Mouse (Mus musculus): ENCODE measurements around the gene Smim24. TPM values are rescaled to one million over a fixed set of nuclear protein-coding genes. Genes with fewer than 3 reads are reported as not detected.

Smim24 gene
- total and polyA plus RNA-seq, 2 experiments from 2014 or later: 3.3 to 6.6 TPM

GRCm38 (mm10) chr10:81415146-81415545 is 22.3 kb downstream of the Smim24 start:
- H3K4me3 ChIP-seq (ENCODE audit: low read depth, low read length): no peak overlapping the region
- peaks cover 88% of the 10 kb centered on the region for H3K4me1 ChIP-seq (ENCODE audit: control insufficient read depth, insufficient read depth)
- no peak for DNase-seq (ENCODE audit: low spot score)
- TF ChIP-seq EP300 (IDR thresholded peaks at IDR 0.05; ENCODE audit: low read depth): no peak
- TF ChIP-seq CTCF (IDR thresholded peaks at IDR 0.05; ENCODE audit: low read depth): no peak
- H3K9ac ChIP-seq (replicated peaks; ENCODE audit: low read depth, low read length): no peak overlapping the region
- no peaks in the 10 kb centered on the region for H3K27me3 ChIP-seq (ENCODE audit: control insufficient read depth, insufficient read depth, low read length)
- H3K4me2 ChIP-seq (ENCODE audit: low read depth, low read length): no peak overlapping the region
- peaks cover 9% of the 10 kb centered on the region for H3K36me3 ChIP-seq (replicated peaks; ENCODE audit: control insufficient read depth, insufficient read depth, low read length)
- peak overlapping the region; percentile 97 for H3K27ac ChIP-seq (ENCODE audit: low read depth)
- 74% methylated on average over 5 of the region's 5 CpGs for WGBS
- H3K9me3 ChIP-seq (replicated peaks; ENCODE audit: control insufficient read depth, low read length): no peaks in the 10 kb centered on the region
- no peak for ATAC-seq (ENCODE audit: insufficient read depth, low read depth)

DNA sequence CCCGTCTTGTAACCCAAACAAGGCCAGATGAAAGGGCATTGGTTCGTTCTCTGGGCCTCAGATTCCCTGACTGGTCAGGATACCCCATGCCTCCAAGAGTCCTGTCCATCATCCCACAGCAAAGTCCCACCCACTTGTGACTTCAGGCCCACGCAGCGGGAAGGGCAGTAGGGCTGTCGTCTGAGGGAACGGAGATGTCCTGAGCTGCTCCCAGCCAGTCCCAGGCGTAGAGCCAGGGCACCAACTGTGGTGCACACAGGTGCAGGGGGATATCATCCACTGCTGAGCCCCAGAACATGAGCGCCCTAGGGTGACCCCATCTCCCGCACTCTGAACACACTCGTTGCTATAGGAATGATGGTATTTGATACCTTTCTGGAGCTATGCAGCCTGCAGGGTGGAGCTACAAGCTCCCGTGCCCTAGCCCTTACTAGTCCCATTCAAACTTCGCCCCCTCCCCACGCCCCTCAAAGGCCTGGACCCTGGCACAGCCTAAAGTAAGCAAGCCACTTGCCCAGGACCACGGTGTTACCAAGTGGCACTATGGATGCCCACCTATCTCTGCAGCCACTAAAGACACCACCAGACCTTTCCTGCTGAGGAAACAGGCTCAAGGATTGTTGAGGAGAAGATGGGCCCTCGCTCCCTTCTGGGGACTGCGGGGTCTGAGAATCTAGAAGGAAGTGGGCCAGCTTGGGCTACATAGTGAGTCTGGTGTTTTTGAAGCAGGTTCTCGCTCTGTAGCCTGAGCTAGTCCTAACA is 22.9 kb downstream of the Smim24 start:
- Histone ChIP-seq H3K36me3 (replicated peaks; ENCODE audit: control insufficient read depth, insufficient read depth, low read length) (peaks cover 15% of the 10 kb centered on the region), H3K4me1 (ENCODE audit: control insufficient read depth, insufficient read depth) (peaks cover 83% of the 10 kb centered on the region), H3K9ac (replicated peaks; ENCODE audit: low read depth, low read length) (no peak overlapping the region), H3K4me2 (ENCODE audit: low read depth, low read length) (no peak overlapping the region), H3K4me3 (ENCODE audit: low read depth, low read length) (no peak overlapping the region), H3K9me3 (replicated peaks; ENCODE audit: control insufficient read depth, low read length) (no peaks in the 10 kb centered on the region), H3K27me3 (ENCODE audit: control insufficient read depth, insufficient read depth, low read length) (no peaks in the 10 kb centered on the region), H3K27ac (ENCODE audit: low read depth) (peak overlapping the region; percentile 97)
- 71% methylated on average over 17 of the region's 17 CpGs for WGBS
- DNase-seq (ENCODE audit: low spot score) (no peak), ATAC-seq (ENCODE audit: insufficient read depth, low read depth) (no peak)
- TF ChIP-seq CTCF (IDR thresholded peaks at IDR 0.05; ENCODE audit: low read depth) (no peak), EP300 (IDR thresholded peaks at IDR 0.05; ENCODE audit: low read depth) (no peak)

GRCm38 (mm10) chr10:81416581-81417226 is 23.9 kb downstream of the Smim24 start:
- 11% methylated on average over 16 of the region's 26 CpGs for WGBS
- Histone ChIP-seq H3K27me3 (ENCODE audit: control insufficient read depth, insufficient read depth, low read length) (no peaks in the 10 kb centered on the region), H3K4me2 (ENCODE audit: low read depth, low read length) (peak overlapping the region; percentile 54), H3K4me1 (ENCODE audit: control insufficient read depth, insufficient read depth) (peaks cover 77% of the 10 kb centered on the region), H3K27ac (ENCODE audit: low read depth) (peak overlapping the region; percentile 43), H3K9me3 (replicated peaks; ENCODE audit: control insufficient read depth, low read length) (no peaks in the 10 kb centered on the region), H3K36me3 (replicated peaks; ENCODE audit: control insufficient read depth, insufficient read depth, low read length) (peaks cover 17% of the 10 kb centered on the region), H3K4me3 (ENCODE audit: low read depth, low read length) (peak overlapping the region; percentile 10), H3K9ac (replicated peaks; ENCODE audit: low read depth, low read length) (no peak overlapping the region)
- DNase-seq (ENCODE audit: low spot score) (peak; percentile 71), ATAC-seq (ENCODE audit: insufficient read depth, low read depth) (peak; percentile 33)
- TF ChIP-seq CTCF (IDR thresholded peaks at IDR 0.05; ENCODE audit: low read depth) (peak; percentile 47), EP300 (IDR thresholded peaks at IDR 0.05; ENCODE audit: low read depth) (0 out of 2 replicates have a peak, but pooled peaks have one; percentile 60)

DNA sequence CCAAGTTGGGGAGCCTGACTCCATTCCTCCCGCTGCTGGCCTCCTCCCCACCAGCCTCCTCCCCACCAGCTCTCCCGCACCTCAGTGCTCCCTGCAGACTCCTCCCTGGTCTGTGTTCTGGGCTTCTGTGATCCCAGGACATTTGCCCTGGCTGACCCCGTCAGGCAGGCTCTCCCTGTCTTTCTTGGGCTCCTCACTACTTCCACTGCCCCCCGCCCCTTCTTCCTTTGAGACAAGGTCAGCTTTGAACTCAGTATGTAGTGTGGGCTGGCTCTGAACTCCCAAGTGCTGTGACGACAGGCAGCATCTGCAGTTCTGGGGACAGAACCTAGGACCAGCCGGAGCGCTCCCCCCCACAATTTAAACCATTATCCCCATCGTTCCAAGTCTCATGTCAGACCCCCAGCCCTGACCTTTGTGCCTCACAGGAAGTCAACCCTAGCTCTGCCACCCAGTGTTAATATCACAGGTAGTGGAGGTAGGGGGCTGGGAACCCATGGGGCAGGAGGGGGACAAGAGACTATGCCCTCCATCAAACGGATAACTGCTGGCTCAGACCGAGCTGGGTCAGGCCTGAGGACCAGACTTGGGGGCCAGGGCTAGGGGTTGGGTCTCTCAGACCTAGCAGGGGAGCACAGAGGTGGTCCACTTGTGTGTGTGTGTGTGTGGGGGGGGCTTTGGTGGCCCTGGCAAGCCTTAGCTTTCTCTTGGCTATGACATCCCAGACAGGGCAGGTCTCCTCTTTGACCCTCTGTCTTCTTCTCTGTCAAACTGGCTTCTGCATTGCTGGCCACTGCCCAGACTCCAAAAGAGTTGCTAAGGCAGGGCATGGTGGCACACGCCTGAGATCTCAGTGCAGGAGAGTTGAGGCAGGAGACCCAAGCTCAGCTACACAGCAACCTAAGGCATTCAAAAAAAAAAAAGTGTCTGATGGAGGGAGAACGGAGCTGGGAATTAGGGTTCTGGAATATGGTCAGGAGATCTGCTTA is 24.7 kb downstream of the Smim24 start:
- H3K4me2 ChIP-seq (ENCODE audit: low read depth, low read length): peak overlapping the region; percentile 54
- peak overlapping the region; percentile 10 for H3K4me3 ChIP-seq (ENCODE audit: low read depth, low read length)
- no peaks in the 10 kb centered on the region for H3K9me3 ChIP-seq (replicated peaks; ENCODE audit: control insufficient read depth, low read length)
- no peak for DNase-seq (ENCODE audit: low spot score)
- ATAC-seq (ENCODE audit: insufficient read depth, low read depth): no peak
- no peaks in the 10 kb centered on the region for H3K27me3 ChIP-seq (ENCODE audit: control insufficient read depth, insufficient read depth, low read length)
- WGBS: 59% methylated on average over 12 of the region's 12 CpGs
- TF ChIP-seq CTCF (IDR thresholded peaks at IDR 0.05; ENCODE audit: low read depth): no peak
- TF ChIP-seq EP300 (IDR thresholded peaks at IDR 0.05; ENCODE audit: low read depth): peak; percentile 25; the same call in 1 of the 2 replicates
- H3K4me1 ChIP-seq (ENCODE audit: control insufficient read depth, insufficient read depth): peaks cover 75% of the 10 kb centered on the region
- peaks cover 17% of the 10 kb centered on the region for H3K36me3 ChIP-seq (replicated peaks; ENCODE audit: control insufficient read depth, insufficient read depth, low read length)
- H3K9ac ChIP-seq (replicated peaks; ENCODE audit: low read depth, low read length): 0 out of 2 replicates have a peak overlapping the region, but pooled peaks have one; percentile 11
- peak overlapping the region; percentile 43 for H3K27ac ChIP-seq (ENCODE audit: low read depth)

All from heart, postnatal 0 days (tissue).